Mouse (Mus musculus): ENCODE measurements at regions not wholly inside any gene's neighbourhood (a gene's known extent, or its start where the extent isn't known, plus 50 kb on each side); places are given as distances from the start of the nearest gene placed in this dataset.

- TF ChIP-seq CTCF (IDR thresholded peaks at IDR 0.05; ENCODE audit: extremely low read depth, insufficient read depth, low read length) (no peak), POLR2A (IDR thresholded peaks at IDR 0.05; ENCODE audit: extremely low read depth, insufficient read depth, low read length) (no peak)
Observed at GRCm38 (mm10) chr11:113080311-113080710, 298.3 kb downstream of the Sox9 start.

Data from cortical plate, adult 2 months (tissue).